Mouse (Mus musculus): ENCODE measurements around the gene Golim4.

Golim4 gene

GRCm38 (mm10) chr3:75925123-75925522, 31.6 kb downstream of the Golim4 start:
- DNase-seq: no peak

GRCm38 (mm10) chr3:75917770-75918503, 38.8 kb downstream of the Golim4 start:
- no peak for DNase-seq

GRCm38 (mm10) chr3:75912786-75913185, 44.0 kb downstream of the Golim4 start:
- no peak for DNase-seq

- no peak for DNase-seq
Observed at GRCm38 (mm10) chr3:75910768-75911167, 46.0 kb downstream of the Golim4 start.

- peak; percentile 45 for DNase-seq
Observed at GRCm38 (mm10) chr3:75910257-75910656, 46.5 kb downstream of the Golim4 start.

- no peak for DNase-seq
Observed at GRCm38 (mm10) chr3:75901903-75902598, 54.7 kb downstream of the Golim4 start.

- no peak for DNase-seq
Observed at GRCm38 (mm10) chr3:75895075-75895474, 61.7 kb downstream of the Golim4 start.

GRCm38 (mm10) chr3:75891581-75891980, 65.2 kb downstream of the Golim4 start:
- DNase-seq: no peak

GRCm38 (mm10) chr3:75889323-75889722, 67.4 kb downstream of the Golim4 start:
- DNase-seq: no peak

GRCm38 (mm10) chr3:75881582-75881981, 75.2 kb downstream of the Golim4 start:
- no peak for DNase-seq

- DNase-seq: no peak
Observed at GRCm38 (mm10) chr3:75879269-75879668, 77.5 kb downstream of the Golim4 start.

GRCm38 (mm10) chr3:75868886-75869285, 87.9 kb downstream of the Golim4 start:
- peak; percentile 42 for DNase-seq

GRCm38 (mm10) chr3:75864203-75864602, 92.5 kb downstream of the Golim4 start:
- DNase-seq: no peak

GRCm38 (mm10) chr3:75861677-75862076, 95.1 kb downstream of the Golim4 start:
- peak; percentile 30 for DNase-seq

- DNase-seq: peak; percentile 62
Observed at GRCm38 (mm10) chr3:75860760-75861159, 96.0 kb downstream of the Golim4 start.

- no peak for DNase-seq
Observed at GRCm38 (mm10) chr3:75835286-75835967, 121.3 kb downstream of the Golim4 start.

GRCm38 (mm10) chr3:75834827-75835226, 121.9 kb downstream of the Golim4 start:
- DNase-seq: no peak

Measured in kidney, postnatal 14 days (tissue).